Mouse (Mus musculus) megakaryocyte-erythroid progenitor cell, adult 5-6 weeks (primary cell): ENCODE data around the gene Dohh. TPM values are rescaled to one million over a fixed set of nuclear protein-coding genes. Genes with fewer than 3 reads are reported as not detected.

Experiments
- total RNA-seq, 2 experiments: library from RNA; stranded (forward) in 1 of 2; stranded (reverse) in 1 of 2; fragments of 200-1000, 215-1000 nt in 1 of 2; fragments of >200 nt in 1 of 2; fragmentation: Nextera tagmentation in 1 of 2; gene quantifications; 2 replicates each; pipeline ENCODE4 v1.2.3; 2014 to 2017

Dohh gene
- total RNA-seq, 2 experiments from 2014 or later, result 31.4 to 37.8 TPM

Other genes starting within 250 kb of the Dohh start
Only the 30 nearest of the 35 such genes appear.
- 14.8 and 15.2 TPM in 2 replicates for gene Pias4, start 216.5 kb upstream of the Dohh start, total RNA-seq (2014; fragmentation: Nextera tagmentation)
- gene Pias4, start 216.5 kb upstream of the Dohh start, total RNA-seq (2017), result 5.4 and 20.8 TPM in 2 replicates
- 1,282 and 1,455 TPM in 2 replicates for gene Eef2, start 207.8 kb upstream of the Dohh start, total RNA-seq (2014; fragmentation: Nextera tagmentation)
- gene Eef2, start 207.8 kb upstream of the Dohh start, total RNA-seq (2017), result 1,743 and 1,799 TPM in 2 replicates
- gene Dapk3, start 201.4 kb upstream of the Dohh start, total RNA-seq (2014; fragmentation: Nextera tagmentation), result 27.7 and 51.7 TPM in 2 replicates
- gene Dapk3, start 201.4 kb upstream of the Dohh start, total RNA-seq (2017), result 16.2 and 30.9 TPM in 2 replicates
- gene 4930442H23Rik, start 200.6 kb upstream of the Dohh start, total RNA-seq (2014; fragmentation: Nextera tagmentation), result not detected in 2 replicates
- not detected in 2 replicates for gene 4930442H23Rik, start 200.6 kb upstream of the Dohh start, total RNA-seq (2017)
- gene Nmrk2, start 182.4 kb upstream of the Dohh start, total RNA-seq (2014; fragmentation: Nextera tagmentation), result not detected in 2 replicates
- not detected in 2 replicates for gene Nmrk2, start 182.4 kb upstream of the Dohh start, total RNA-seq (2017)
- not detected in 2 replicates for gene Atcay, start 153.6 kb upstream of the Dohh start, total RNA-seq (2014; fragmentation: Nextera tagmentation)
- gene Atcay, start 153.6 kb upstream of the Dohh start, total RNA-seq (2017), result not detected in 2 replicates
- 1.1 and 3.5 TPM in 2 replicates for gene Zfr2, start 151.3 kb upstream of the Dohh start, total RNA-seq (2014; fragmentation: Nextera tagmentation)
- 0.46 TPM in 1 of 2 replicates, not detected in the other for gene Zfr2, start 151.3 kb upstream of the Dohh start, total RNA-seq (2017)
- 2.9 and 9.8 TPM in 2 replicates for gene Matk, start 131.5 kb upstream of the Dohh start, total RNA-seq (2014; fragmentation: Nextera tagmentation)
- 5.5 and 5.6 TPM in 2 replicates for gene Matk, start 131.5 kb upstream of the Dohh start, total RNA-seq (2017)
- 130 and 158 TPM in 2 replicates for gene Mrpl54, start 117.5 kb upstream of the Dohh start, total RNA-seq (2014; fragmentation: Nextera tagmentation)
- 157 and 212 TPM in 2 replicates for gene Mrpl54, start 117.5 kb upstream of the Dohh start, total RNA-seq (2017)
- gene Apba3, start 117.5 kb upstream of the Dohh start, total RNA-seq (2014; fragmentation: Nextera tagmentation), result 28.9 and 32.6 TPM in 2 replicates
- 2.6 and 16.7 TPM in 2 replicates for gene Apba3, start 117.5 kb upstream of the Dohh start, total RNA-seq (2017)
- 0.81 and 7.3 TPM in 2 replicates for gene Tjp3, start 92.8 kb upstream of the Dohh start, total RNA-seq (2014; fragmentation: Nextera tagmentation)
- gene Tjp3, start 92.8 kb upstream of the Dohh start, total RNA-seq (2017), result 1.3 and 2.5 TPM in 2 replicates
- gene Pip5k1c, start 91.5 kb upstream of the Dohh start, total RNA-seq (2014; fragmentation: Nextera tagmentation), result 40.4 and 51.0 TPM in 2 replicates
- 17.3 and 26.2 TPM in 2 replicates for gene Pip5k1c, start 91.5 kb upstream of the Dohh start, total RNA-seq (2017)
- gene Cactin, start 63.3 kb upstream of the Dohh start, total RNA-seq (2014; fragmentation: Nextera tagmentation), result 26.4 and 46.2 TPM in 2 replicates
- 30.4 and 33.4 TPM in 2 replicates for gene Cactin, start 63.3 kb upstream of the Dohh start, total RNA-seq (2017)
- gene Tbxa2r, start 55.7 kb upstream of the Dohh start, total RNA-seq (2014; fragmentation: Nextera tagmentation), result 0.66 and 2.3 TPM in 2 replicates
- gene Tbxa2r, start 55.7 kb upstream of the Dohh start, total RNA-seq (2017), result 0.52 TPM in 1 of 2 replicates, not detected in the other
- gene Gipc3, start 41.2 kb upstream of the Dohh start, total RNA-seq (2014; fragmentation: Nextera tagmentation), result not detected in 2 replicates
- not detected in 2 replicates for gene Gipc3, start 41.2 kb upstream of the Dohh start, total RNA-seq (2017)
- gene Hmg20b, start 33.9 kb upstream of the Dohh start, total RNA-seq (2014; fragmentation: Nextera tagmentation), result 25.7 and 37.6 TPM in 2 replicates
- 44.2 and 61.1 TPM in 2 replicates for gene Hmg20b, start 33.9 kb upstream of the Dohh start, total RNA-seq (2017)
- gene Mfsd12, start 26.9 kb upstream of the Dohh start, total RNA-seq (2014; fragmentation: Nextera tagmentation), result 15.7 and 16.4 TPM in 2 replicates
- 13.9 and 14.1 TPM in 2 replicates for gene Mfsd12, start 26.9 kb upstream of the Dohh start, total RNA-seq (2017)
- 0.70 TPM in 1 of 2 replicates, not detected in the other for gene 4930404N11Rik, start 18.6 kb upstream of the Dohh start, total RNA-seq (2014; fragmentation: Nextera tagmentation)
- gene 4930404N11Rik, start 18.6 kb upstream of the Dohh start, total RNA-seq (2017), result 1.9 TPM in 1 of 2 replicates, not detected in the other
- gene Fzr1, start 5.9 kb upstream of the Dohh start, total RNA-seq (2014; fragmentation: Nextera tagmentation), result 28.5 and 50.0 TPM in 2 replicates
- gene Fzr1, start 5.9 kb upstream of the Dohh start, total RNA-seq (2017), result 12.2 and 14.9 TPM in 2 replicates
- gene Gm48551, start within 50 bp of the Dohh start, total RNA-seq (2014; fragmentation: Nextera tagmentation), result 1.2 and 6.3 TPM in 2 replicates
- gene Gm48551, start within 50 bp of the Dohh start, total RNA-seq (2017), result 0.11 and 2.6 TPM in 2 replicates
- gene Gm48552, start 4.6 kb downstream of the Dohh start, total RNA-seq (2014; fragmentation: Nextera tagmentation), result 4.0 TPM in 1 of 2 replicates, not detected in the other
- not detected in 2 replicates for gene Gm48552, start 4.6 kb downstream of the Dohh start, total RNA-seq (2017)
- 7.7 and 12.8 TPM in 2 replicates for gene Smim24, start 8.6 kb downstream of the Dohh start, total RNA-seq (2014; fragmentation: Nextera tagmentation)
- gene Smim24, start 8.6 kb downstream of the Dohh start, total RNA-seq (2017), result 7.4 and 7.5 TPM in 2 replicates
- 10.6 and 15.9 TPM in 2 replicates for gene Nfic, start 71.2 kb downstream of the Dohh start, total RNA-seq (2014; fragmentation: Nextera tagmentation)
- 3.0 and 3.4 TPM in 2 replicates for gene Nfic, start 71.2 kb downstream of the Dohh start, total RNA-seq (2017)
- gene Celf5, start 98.3 kb downstream of the Dohh start, total RNA-seq (2014; fragmentation: Nextera tagmentation), result 0.32 TPM in 1 of 2 replicates, not detected in the other
- 0.38 TPM in 1 of 2 replicates, not detected in the other for gene Celf5, start 98.3 kb downstream of the Dohh start, total RNA-seq (2017)
- gene Ncln, start 112.0 kb downstream of the Dohh start, total RNA-seq (2014; fragmentation: Nextera tagmentation), result 91.4 and 117 TPM in 2 replicates
- gene Ncln, start 112.0 kb downstream of the Dohh start, total RNA-seq (2017), result 42.4 and 71.2 TPM in 2 replicates
- 19.0 and 22.2 TPM in 2 replicates for gene S1pr4, start 115.7 kb downstream of the Dohh start, total RNA-seq (2014; fragmentation: Nextera tagmentation)
- gene S1pr4, start 115.7 kb downstream of the Dohh start, total RNA-seq (2017), result 17.2 and 18.9 TPM in 2 replicates
- gene Gna15, start 139.8 kb downstream of the Dohh start, total RNA-seq (2014; fragmentation: Nextera tagmentation), result 41.4 and 48.1 TPM in 2 replicates
- gene Gna15, start 139.8 kb downstream of the Dohh start, total RNA-seq (2017), result 42.6 and 45.2 TPM in 2 replicates
- 13.7 and 22.4 TPM in 2 replicates for gene Gna11, start 160.8 kb downstream of the Dohh start, total RNA-seq (2014; fragmentation: Nextera tagmentation)
- gene Gna11, start 160.8 kb downstream of the Dohh start, total RNA-seq (2017), result 16.0 and 57.4 TPM in 2 replicates
- gene Aes, start 175.1 kb downstream of the Dohh start, total RNA-seq (2014; fragmentation: Nextera tagmentation), result 185 and 209 TPM in 2 replicates
- 162 and 206 TPM in 2 replicates for gene Aes, start 175.1 kb downstream of the Dohh start, total RNA-seq (2017)
- gene Tle2, start 190.1 kb downstream of the Dohh start, total RNA-seq (2014; fragmentation: Nextera tagmentation), result 4.2 and 5.9 TPM in 2 replicates
- gene Tle2, start 190.1 kb downstream of the Dohh start, total RNA-seq (2017), result 0.33 and 0.69 TPM in 2 replicates